Mouse (Mus musculus): ENCODE results near the gene Naaa. TPM values are rescaled to one million over a fixed set of nuclear protein-coding genes. Genes with fewer than 3 reads are reported as not detected.

Naaa gene
- 7.0 and 9.2 TPM in 2 replicates for polyA plus RNA-seq (2016; fragmentation: Nextera tagmentation; extraction: Ambion mirVana)

DNA sequence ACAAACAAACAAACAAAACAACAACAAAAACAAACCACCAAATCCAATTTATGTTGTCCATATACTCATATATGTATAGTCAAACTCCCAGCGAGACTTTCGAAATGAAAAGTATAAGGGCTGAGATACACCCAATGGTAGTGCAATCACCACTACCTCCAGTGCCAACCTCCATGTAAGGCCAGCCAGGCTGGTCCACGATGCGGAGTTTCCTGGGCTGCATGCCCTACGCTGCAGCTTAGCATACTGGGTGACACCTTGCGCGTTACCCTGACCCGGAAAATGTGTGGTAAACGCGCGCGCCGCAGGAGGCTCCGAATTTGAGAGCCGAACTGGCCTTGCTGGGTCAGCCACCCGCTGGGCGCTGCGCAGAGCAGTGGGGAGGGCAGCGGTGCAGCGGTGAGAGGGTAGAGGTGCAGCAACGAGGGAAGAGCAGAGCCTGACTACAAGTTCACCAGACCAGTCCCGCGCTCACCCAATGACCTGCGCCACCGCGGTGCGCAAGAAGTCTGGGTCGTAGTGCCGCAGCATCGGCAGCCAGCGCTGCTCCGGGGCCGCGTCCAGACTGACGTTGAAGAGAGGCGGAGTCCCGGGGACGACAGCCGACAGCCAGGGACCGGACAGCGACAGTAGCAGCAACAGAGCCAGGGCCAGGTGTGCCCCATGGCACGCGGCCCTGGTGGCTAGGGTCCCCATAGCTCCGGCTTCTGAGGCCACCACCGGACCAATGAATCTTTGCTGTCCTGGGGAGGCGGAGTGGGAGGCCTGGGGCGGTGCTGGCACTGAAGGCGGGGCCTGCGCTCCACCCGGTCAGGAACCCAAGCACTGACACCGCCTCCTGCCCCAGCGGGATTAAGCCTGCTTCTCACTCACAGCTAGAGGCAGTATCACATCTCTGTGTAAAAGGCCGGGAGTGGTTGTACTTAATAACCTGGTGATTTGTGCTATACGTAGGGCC lies at the start of gene Naaa:
Gene Naaa (minus strand): TSS at position 734 of the 958 bp plus-strand sequence.
- H3K4me3 ChIP-seq: peak within 1 kb of the TSS; percentile 73
- H3K27me3 ChIP-seq (ENCODE audit: insufficient read depth, poor library complexity, severe bottlenecking): no peaks in the 10 kb centered on the region; the same call in 1 of the 2 replicates
- peak; percentile 95 for DNase-seq (ENCODE audit: low spot score)
- peaks cover 17% of the 10 kb centered on the region for H3K4me1 ChIP-seq
- H3K9me3 ChIP-seq: no peaks in the 10 kb centered on the region
- peak within 1 kb of the TSS; percentile 83 for H3K27ac ChIP-seq
- 3% methylated on average over 52 of the region's 54 CpGs for WGBS
- H3K36me3 ChIP-seq: no peaks in the 10 kb centered on the region

GRCm38 (mm10) chr5:92327367-92327766 lies 49.4 kb upstream of the Naaa start:
- Histone ChIP-seq H3K4me3 (no peak overlapping the region), H3K9me3 (no peaks in the 10 kb centered on the region), H3K27ac (no peak overlapping the region), H3K36me3 (no peaks in the 10 kb centered on the region), H3K4me1 (no peaks in the 10 kb centered on the region), H3K27me3 (ENCODE audit: insufficient read depth, poor library complexity, severe bottlenecking) (no peaks in the 10 kb centered on the region)
- 74% methylated on average over 6 of the region's 6 CpGs for WGBS
- no peak for DNase-seq (ENCODE audit: low spot score)

GRCm38 (mm10) chr5:92323264-92323663 lies 45.3 kb upstream of the Naaa start:
- Histone ChIP-seq H3K4me3 (no peak overlapping the region), H3K9me3 (no peaks in the 10 kb centered on the region), H3K27me3 (ENCODE audit: insufficient read depth, poor library complexity, severe bottlenecking) (no peaks in the 10 kb centered on the region), H3K27ac (no peak overlapping the region), H3K4me1 (no peaks in the 10 kb centered on the region), H3K36me3 (no peaks in the 10 kb centered on the region)
- no peak for DNase-seq (ENCODE audit: low spot score)
- WGBS: 65% methylated on average over 5 of the region's 5 CpGs

DNA sequence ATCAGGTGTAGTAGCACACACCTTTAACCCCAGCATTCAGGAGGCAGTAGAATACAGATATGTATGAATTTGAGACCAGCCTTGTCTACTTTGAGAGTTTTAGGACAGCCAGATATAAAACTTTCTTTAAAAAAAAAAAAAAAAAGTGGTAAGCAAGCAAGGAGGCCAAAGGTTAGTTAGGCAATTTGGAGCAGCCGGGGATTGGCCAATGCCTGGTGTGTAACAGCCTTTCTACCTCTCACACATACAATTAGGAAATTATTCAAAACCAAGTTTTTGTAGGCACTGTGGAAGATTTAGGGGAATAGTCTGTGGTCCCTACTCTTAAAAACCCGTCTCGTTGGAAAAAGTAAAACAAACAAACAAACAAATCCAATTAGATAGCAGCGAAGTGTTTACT lies 44.6 kb upstream of the Naaa start:
- Histone ChIP-seq H3K27me3 (ENCODE audit: insufficient read depth, poor library complexity, severe bottlenecking) (no peaks in the 10 kb centered on the region), H3K36me3 (no peaks in the 10 kb centered on the region), H3K4me3 (no peak overlapping the region), H3K27ac (no peak overlapping the region), H3K9me3 (no peaks in the 10 kb centered on the region), H3K4me1 (no peaks in the 10 kb centered on the region)
- DNase-seq (ENCODE audit: low spot score): no peak
- WGBS: 77% methylated on average over 4 of the region's 4 CpGs

GRCm38 (mm10) chr5:92321631-92322400 lies 43.8 kb upstream of the Naaa start:
- Histone ChIP-seq H3K4me3 (no peak overlapping the region), H3K27ac (no peak overlapping the region), H3K36me3 (no peaks in the 10 kb centered on the region), H3K27me3 (ENCODE audit: insufficient read depth, poor library complexity, severe bottlenecking) (no peaks in the 10 kb centered on the region), H3K4me1 (no peaks in the 10 kb centered on the region), H3K9me3 (no peaks in the 10 kb centered on the region)
- 66% methylated on average over 8 of the region's 8 CpGs for WGBS
- DNase-seq (ENCODE audit: low spot score): no peak

DNA sequence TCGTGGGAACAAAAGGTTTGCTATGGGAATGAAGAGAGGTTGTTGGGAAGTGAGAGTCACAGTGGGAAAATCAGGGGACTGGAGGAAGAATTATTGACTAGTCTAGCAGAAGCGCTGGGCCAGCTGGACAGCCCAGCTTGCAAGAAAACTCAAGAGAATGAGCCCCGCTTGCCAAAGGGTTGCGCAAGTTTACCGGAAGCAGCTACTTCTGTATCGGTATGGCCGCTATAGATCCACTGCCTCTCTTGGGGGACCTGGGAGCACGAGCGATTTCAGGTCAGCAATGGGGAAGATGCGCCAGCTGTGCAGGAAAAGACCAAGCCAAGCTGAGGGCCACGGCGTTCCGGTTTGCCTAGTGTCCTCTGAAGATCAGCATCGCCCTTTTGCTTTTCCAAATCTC lies 40.6 kb upstream of the Naaa start:
- H3K4me3 ChIP-seq: no peak overlapping the region
- no peaks in the 10 kb centered on the region for H3K4me1 ChIP-seq
- H3K27me3 ChIP-seq (ENCODE audit: insufficient read depth, poor library complexity, severe bottlenecking): no peaks in the 10 kb centered on the region
- 90% methylated on average over 14 of the region's 14 CpGs for WGBS
- no peaks in the 10 kb centered on the region for H3K36me3 ChIP-seq
- no peaks in the 10 kb centered on the region for H3K9me3 ChIP-seq
- H3K27ac ChIP-seq: no peak overlapping the region
- DNase-seq (ENCODE audit: low spot score): no peak

GRCm38 (mm10) chr5:92318119-92318518 lies 40.1 kb upstream of the Naaa start:
- 85% methylated on average over 7 of the region's 7 CpGs for WGBS
- Histone ChIP-seq H3K36me3 (no peaks in the 10 kb centered on the region), H3K4me1 (no peaks in the 10 kb centered on the region), H3K27ac (no peak overlapping the region), H3K27me3 (ENCODE audit: insufficient read depth, poor library complexity, severe bottlenecking) (no peaks in the 10 kb centered on the region), H3K9me3 (no peaks in the 10 kb centered on the region), H3K4me3 (no peak overlapping the region)
- no peak for DNase-seq (ENCODE audit: low spot score)

DNA sequence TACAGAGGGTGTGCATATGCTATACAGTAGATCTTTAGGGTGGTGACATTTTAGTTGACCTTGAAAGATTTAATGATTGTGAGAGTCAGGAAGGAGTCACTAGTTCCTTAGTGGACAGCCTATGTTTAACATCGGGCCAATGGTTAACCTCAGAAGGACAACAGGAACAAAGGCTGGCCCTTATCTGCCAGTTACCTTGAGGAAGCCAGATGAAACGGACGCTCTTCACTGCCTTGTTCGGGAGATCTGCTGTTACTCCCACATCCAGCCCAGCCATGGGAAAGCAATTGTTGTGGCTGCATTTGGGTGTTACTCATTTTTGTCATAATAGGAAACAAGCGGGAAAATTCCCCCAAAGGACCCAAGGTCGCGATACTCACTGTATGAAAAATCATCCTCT lies 35.8 kb upstream of the Naaa start:
- H3K36me3 ChIP-seq: no peaks in the 10 kb centered on the region
- no peak overlapping the region for H3K27ac ChIP-seq
- no peak for DNase-seq (ENCODE audit: low spot score)
- WGBS: 63% methylated on average over 7 of the region's 7 CpGs
- H3K9me3 ChIP-seq: no peaks in the 10 kb centered on the region
- no peak overlapping the region for H3K4me3 ChIP-seq
- peaks cover 6% of the 10 kb centered on the region for H3K4me1 ChIP-seq
- no peaks in the 10 kb centered on the region for H3K27me3 ChIP-seq (ENCODE audit: insufficient read depth, poor library complexity, severe bottlenecking)

- WGBS: 17% methylated on average over 13 of the region's 13 CpGs
- Histone ChIP-seq H3K36me3 (no peaks in the 10 kb centered on the region; the same call in 1 of the 2 replicates), H3K27ac (no peak overlapping the region), H3K4me3 (no peak overlapping the region), H3K9me3 (no peaks in the 10 kb centered on the region), H3K27me3 (ENCODE audit: insufficient read depth, poor library complexity, severe bottlenecking) (no peaks in the 10 kb centered on the region), H3K4me1 (peaks cover 13% of the 10 kb centered on the region)
- DNase-seq (ENCODE audit: low spot score): peak; percentile 84
Measured at GRCm38 (mm10) chr5:92312046-92312715, 34.2 kb upstream of the Naaa start.

GRCm38 (mm10) chr5:92309681-92310511 lies 31.9 kb upstream of the Naaa start, which contains the start of gene Sdad1:
Gene Sdad1 (minus strand): TSS chr5:92310479.
- Histone ChIP-seq H3K27me3 (ENCODE audit: insufficient read depth, poor library complexity, severe bottlenecking) (no peaks in the 10 kb centered on the region), H3K9me3 (no peaks in the 10 kb centered on the region), H3K4me1 (peaks cover 13% of the 10 kb centered on the region), H3K36me3 (peaks cover 20% of the 10 kb centered on the region), H3K27ac (peak within 1 kb of the TSS; percentile 91), H3K4me3 (peak within 1 kb of the TSS; percentile 81)
- WGBS: 2% methylated on average over 41 of the region's 41 CpGs
- peak; percentile 97 for DNase-seq (ENCODE audit: low spot score)

DNA sequence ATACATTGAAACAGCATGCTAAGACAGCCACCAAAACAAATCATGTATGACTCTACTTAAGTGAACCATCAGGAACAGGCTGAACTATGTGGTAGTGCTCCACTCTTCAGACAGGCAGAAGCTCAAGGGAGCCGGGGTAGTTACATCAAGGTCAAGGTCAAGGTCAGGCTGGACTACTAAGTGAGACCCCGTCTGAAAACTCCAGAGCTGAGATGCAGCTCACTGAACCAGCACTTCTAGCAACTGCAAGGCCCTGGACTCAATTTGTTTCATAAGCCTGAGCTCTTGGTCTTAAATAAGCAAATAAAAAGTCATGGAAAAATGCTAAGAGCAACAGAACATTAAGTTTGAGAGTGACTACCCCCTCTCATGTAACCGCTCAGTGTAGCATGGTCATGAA lies 26.3 kb upstream of the Naaa start:
- H3K27ac ChIP-seq: no peak overlapping the region
- H3K36me3 ChIP-seq: peaks cover 76% of the 10 kb centered on the region
- H3K27me3 ChIP-seq (ENCODE audit: insufficient read depth, poor library complexity, severe bottlenecking): no peaks in the 10 kb centered on the region
- H3K4me1 ChIP-seq: peaks cover 9% of the 10 kb centered on the region
- H3K4me3 ChIP-seq: no peak overlapping the region
- H3K9me3 ChIP-seq: no peaks in the 10 kb centered on the region
- 69% methylated on average over 3 of the region's 3 CpGs for WGBS
- DNase-seq (ENCODE audit: low spot score): no peak
